Mouse (Mus musculus): ENCODE data around the gene Mitd1. TPM values are rescaled to one million over a fixed set of nuclear protein-coding genes. Genes with fewer than 3 reads are reported as not detected.

Gene Mitd1
- 7.2 TPM for polyA plus RNA-seq (2015; fragmentation: Illumina TruSeq; extraction: RNeasy Lipid Tissue Mini Kit (QIAGEN cat#74804); ENCODE audit: insufficient read depth, low read depth, low replicate concordance)

DNA sequence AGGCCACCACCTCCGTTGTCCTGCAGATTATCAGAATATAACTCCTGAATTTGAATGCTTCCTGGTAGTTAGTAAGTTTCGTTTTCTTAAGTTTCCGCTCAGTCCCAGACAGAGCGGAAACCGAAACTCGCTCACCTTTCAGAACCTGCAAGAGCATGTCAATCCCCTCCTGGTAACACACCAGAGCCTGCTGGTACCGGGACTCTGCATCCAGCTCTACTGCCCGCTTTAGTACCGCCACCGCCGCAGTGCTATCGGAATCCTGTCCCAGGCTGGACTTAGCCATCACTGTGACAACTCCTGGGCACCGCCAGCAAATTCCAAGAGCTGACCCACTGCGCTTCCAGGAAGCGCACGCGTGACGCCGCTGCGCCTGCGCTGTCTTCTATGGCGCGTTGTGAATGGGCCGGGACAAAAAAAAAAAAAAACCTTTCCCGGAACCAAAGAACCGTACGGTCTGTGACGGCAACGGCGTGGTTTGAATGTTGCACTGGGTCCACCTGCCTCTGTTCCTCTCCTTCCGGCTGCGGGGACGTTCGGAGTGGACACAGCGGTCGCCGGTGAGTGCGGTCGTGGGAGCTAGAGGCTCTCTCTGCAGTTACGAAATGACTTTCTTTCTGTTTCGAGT is at the start of gene Mitd1, which contains the start of gene Mrpl30:
Gene Mitd1 (minus strand): TSS at position 387 of the 628 bp plus-strand sequence.
Gene Mrpl30 (plus strand): TSS at position 453 of the 628 bp plus-strand sequence.

GRCm38 (mm10) chr1:37916393-37916792 is 26.2 kb upstream of the Mitd1 start, which contains the start of gene Lyg2:
TSS of gene Lyg2 (minus strand) at chr1:37916493.

GRCm38 (mm10) chr1:37871704-37872103 is 18.5 kb downstream of the Mitd1 start, which contains the start of gene Lipt1:
TSS of gene Lipt1 (plus strand) at chr1:37871738.

DNA sequence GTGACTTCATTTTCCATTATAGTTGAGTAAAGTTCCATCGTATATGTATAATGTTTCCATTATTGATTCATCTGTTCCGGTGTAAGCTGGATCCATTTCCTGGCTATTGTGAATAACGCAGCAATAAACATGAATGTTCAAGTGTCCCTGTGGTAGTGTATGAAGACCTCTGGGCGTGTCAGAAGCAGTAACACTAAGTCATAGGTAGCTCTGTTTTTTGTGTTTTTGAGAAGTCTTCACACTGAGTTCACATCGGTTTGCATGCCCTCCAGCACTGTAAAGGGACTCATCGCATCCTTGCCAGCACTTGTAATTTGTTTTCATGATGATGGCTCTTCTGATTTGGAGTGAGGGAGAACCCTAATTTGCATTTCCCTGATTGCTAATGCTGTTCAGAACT is 23.9 kb downstream of the Mitd1 start, which contains the start of gene Tsga10:
Gene Tsga10 (minus strand): TSS at position 144 of the 400 bp plus-strand sequence.

Other genes starting within 250 kb of the Mitd1 start
- gene 2010300C02Rik, start 170.3 kb downstream of the Mitd1 start, polyA plus RNA-seq (2015; fragmentation: Illumina TruSeq; extraction: RNeasy Lipid Tissue Mini Kit (QIAGEN cat#74804); ENCODE audit: insufficient read depth, low read depth, low replicate concordance) = 17.2 TPM
- 1.7 TPM for gene Tsga10, start 24.0 kb downstream of the Mitd1 start, polyA plus RNA-seq (2015; fragmentation: Illumina TruSeq; extraction: RNeasy Lipid Tissue Mini Kit (QIAGEN cat#74804); ENCODE audit: insufficient read depth, low read depth, low replicate concordance)
- gene Lipt1, start 18.7 kb downstream of the Mitd1 start, polyA plus RNA-seq (2015; fragmentation: Illumina TruSeq; extraction: RNeasy Lipid Tissue Mini Kit (QIAGEN cat#74804); ENCODE audit: insufficient read depth, low read depth, low replicate concordance) = 1.9 TPM
- 55.1 TPM for gene Mrpl30, start 66 bp upstream of the Mitd1 start, polyA plus RNA-seq (2015; fragmentation: Illumina TruSeq; extraction: RNeasy Lipid Tissue Mini Kit (QIAGEN cat#74804); ENCODE audit: insufficient read depth, low read depth, low replicate concordance)
- gene Lyg2, start 26.1 kb upstream of the Mitd1 start, polyA plus RNA-seq (2015; fragmentation: Illumina TruSeq; extraction: RNeasy Lipid Tissue Mini Kit (QIAGEN cat#74804); ENCODE audit: insufficient read depth, low read depth, low replicate concordance) = not detected
- gene Lyg1, start 67.3 kb upstream of the Mitd1 start, polyA plus RNA-seq (2015; fragmentation: Illumina TruSeq; extraction: RNeasy Lipid Tissue Mini Kit (QIAGEN cat#74804); ENCODE audit: insufficient read depth, low read depth, low replicate concordance) = not detected
- 11.8 TPM for gene Txndc9, start 107.5 kb upstream of the Mitd1 start, polyA plus RNA-seq (2015; fragmentation: Illumina TruSeq; extraction: RNeasy Lipid Tissue Mini Kit (QIAGEN cat#74804); ENCODE audit: insufficient read depth, low read depth, low replicate concordance)
- gene Eif5b, start 107.6 kb upstream of the Mitd1 start, polyA plus RNA-seq (2015; fragmentation: Illumina TruSeq; extraction: RNeasy Lipid Tissue Mini Kit (QIAGEN cat#74804); ENCODE audit: insufficient read depth, low read depth, low replicate concordance) = 19.4 TPM
- gene Rev1, start 239.4 kb upstream of the Mitd1 start, polyA plus RNA-seq (2015; fragmentation: Illumina TruSeq; extraction: RNeasy Lipid Tissue Mini Kit (QIAGEN cat#74804); ENCODE audit: insufficient read depth, low read depth, low replicate concordance) = 24.8 TPM